Mouse (Mus musculus) kidney, postnatal 0 days (tissue): ENCODE measurements around the gene Ramac. TPM values are rescaled to one million over a fixed set of nuclear protein-coding genes. Genes with fewer than 3 reads are reported as not detected.

Experiments
- ATAC-seq: fragments of 200-750 bp; cut with Nextera tagmentation; replicated peaks from 2 replicates; pipeline ENCODE4 v1.8.0; 2017; ENCODE audit warnings: low read depth, moderate number of reproducible peaks, moderate TSS enrichment, moderate library complexity; ENCODE audit not compliant: low FRiP score
- DNase-seq: peaks from one replicate; pipeline ENCODE4 v3.0.0-alpha.2; 2016; ENCODE audit warnings: low spot score
- H3K27ac ChIP-seq: fragments of 300-500 bp; sonication (generic); 2 replicates; pipeline ENCODE4 v1.5.1; 2014; ENCODE audit warnings: mild to moderate bottlenecking
- H3K27me3 ChIP-seq: fragments of 300-500 bp; sonication (generic); 2 replicates; pipeline ENCODE4 v1.6.1; 2014; ENCODE audit warnings: low read length, mixed read lengths; ENCODE audit not compliant: insufficient read depth
- H3K36me3 ChIP-seq: fragments of 300-500 bp; sonication (generic); 2 replicates; pipeline ENCODE4 v1.6.1; 2014; ENCODE audit warnings: low read length, mixed read lengths; ENCODE audit not compliant: insufficient read depth
- H3K4me1 ChIP-seq: fragments of 300-500 bp; sonication (generic); replicated peaks from 2 replicates; pipeline ENCODE4 v1.6.1; 2014; ENCODE audit warnings: antibody characterized with exemption, low read length, mixed read lengths; ENCODE audit not compliant: insufficient read depth
- H3K4me2 ChIP-seq: fragments of 300-500 bp; sonication (generic); 2 replicates; pipeline ENCODE4 v1.6.1; 2014; ENCODE audit warnings: mild to moderate bottlenecking, low read length, moderate library complexity, mixed read lengths
- H3K4me3 ChIP-seq: fragments of 300-500 bp; sonication (generic); replicated peaks from 2 replicates; pipeline ENCODE4 v1.5.1; 2014; ENCODE audit warnings: low read depth, low read length
- H3K9ac ChIP-seq: fragments of 300-500 bp; sonication (generic); 2 replicates; pipeline ENCODE4 v1.6.1; 2014; ENCODE audit warnings: low read depth, low read length
- H3K9me3 ChIP-seq: fragments of 300-500 bp; sonication (generic); replicated peaks from 2 replicates; pipeline ENCODE4 v1.6.1; 2016; ENCODE audit warnings: low read length, inconsistent platforms, mixed read lengths
- CTCF ChIP-seq: IDR thresholded peaks from 2 replicates; pipeline ENCODE4 v1.5.1; 2016; ENCODE audit warnings: antibody characterized with exemption, low read depth, mild to moderate bottlenecking, moderate library complexity
- WGBS: fragments of 180-500 bp; shearing (Covaris S2); extraction: QIAGEN DNeasy Blood & Tissue Kit; methylation state at CpG from one replicate; pipeline ENCODE4 v1.1.7; 2014; 5-methylcytosine and 5-hydroxymethylcytosine counted together
- polyA plus RNA-seq: library from polyadenylated mRNA; unstranded; fragments of >200 nt; fragmentation: Nextera tagmentation; extraction: Ambion mirVana; gene quantifications from 2 replicates; pipeline ENCODE4 v1.2.1, GENCODE M21; 2015

The Ramac gene
- polyA plus RNA-seq, 1 experiment from 2014 or later: 175 TPM

- no peaks in the 10 kb centered on the region for H3K9me3 ChIP-seq
- DNase-seq (no peak), ATAC-seq (no peak)
- no peak overlapping the region for H3K4me2 ChIP-seq
- no peaks in the 10 kb centered on the region for H3K36me3 ChIP-seq
- no peaks in the 10 kb centered on the region for H3K27me3 ChIP-seq
- no peak overlapping the region for H3K27ac ChIP-seq
- no peak for TF ChIP-seq CTCF
- H3K4me3 ChIP-seq: no peak overlapping the region
- no peaks in the 10 kb centered on the region for H3K4me1 ChIP-seq
- H3K9ac ChIP-seq: no peak overlapping the region
- 62% methylated on average over 8 of the region's 8 CpGs for WGBS
Observed at GRCm38 (mm10) chr7:81738720-81739385, 23.9 kb upstream of the Ramac start.

DNA sequence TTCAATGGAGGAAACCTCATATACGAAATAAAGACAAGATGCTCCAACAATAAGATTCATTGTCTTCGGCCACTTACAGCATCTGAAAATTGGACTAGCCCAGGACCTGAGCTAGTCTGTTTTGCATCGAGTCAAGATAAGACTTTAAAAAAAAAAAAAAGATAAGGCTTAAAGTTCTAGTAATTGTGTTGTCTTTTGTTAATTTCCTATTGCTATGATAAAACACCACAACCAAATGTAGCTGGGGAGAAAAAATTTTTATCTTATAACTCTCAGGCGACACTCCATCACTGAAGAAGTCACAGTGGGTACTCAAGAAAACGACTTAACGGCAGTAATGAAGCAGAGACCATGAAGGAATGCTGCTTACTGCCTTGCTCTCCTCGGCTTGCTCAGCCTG is 22.7 kb upstream of the Ramac start:
- no peak overlapping the region for H3K4me2 ChIP-seq
- DNase-seq (no peak), ATAC-seq (no peak)
- no peaks in the 10 kb centered on the region for H3K4me1 ChIP-seq
- no peaks in the 10 kb centered on the region for H3K27me3 ChIP-seq
- no peaks in the 10 kb centered on the region for H3K36me3 ChIP-seq
- no peaks in the 10 kb centered on the region for H3K9me3 ChIP-seq
- 89% methylated on average over 7 of the region's 7 CpGs for WGBS
- H3K4me3 ChIP-seq: no peak overlapping the region
- H3K27ac ChIP-seq: no peak overlapping the region
- TF ChIP-seq CTCF: no peak
- no peak overlapping the region for H3K9ac ChIP-seq

GRCm38 (mm10) chr7:81744145-81744544 is 18.6 kb upstream of the Ramac start:
- peak; percentile 69 for TF ChIP-seq CTCF
- no peak overlapping the region for H3K27ac ChIP-seq
- DNase-seq (peak; percentile 40), ATAC-seq (no peak)
- H3K27me3 ChIP-seq: no peaks in the 10 kb centered on the region
- WGBS: 60% methylated on average over 4 of the region's 4 CpGs
- no peaks in the 10 kb centered on the region for H3K36me3 ChIP-seq
- no peak overlapping the region for H3K4me3 ChIP-seq
- no peaks in the 10 kb centered on the region for H3K4me1 ChIP-seq
- H3K9me3 ChIP-seq: no peaks in the 10 kb centered on the region
- no peak overlapping the region for H3K4me2 ChIP-seq
- no peak overlapping the region for H3K9ac ChIP-seq

DNA sequence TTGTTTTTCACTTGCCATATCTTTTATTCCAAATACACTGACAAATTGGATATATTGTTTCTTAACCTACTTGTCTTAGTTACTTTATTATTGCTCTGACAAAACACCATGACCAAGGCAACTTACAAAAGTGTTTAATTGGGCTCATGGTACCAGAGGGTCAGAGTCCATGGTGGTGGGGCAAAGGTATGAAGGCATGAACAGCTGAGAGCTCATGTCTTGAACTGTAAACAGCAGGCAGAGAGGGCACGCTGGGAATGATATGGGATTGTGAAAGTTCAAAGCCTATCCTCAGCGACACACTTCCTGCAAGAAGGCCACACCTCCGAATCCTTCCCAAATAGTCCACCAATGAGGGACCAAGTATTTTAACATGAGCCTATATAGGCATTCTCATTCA is 14.8 kb upstream of the Ramac start:
- Histone ChIP-seq H3K4me2 (no peak overlapping the region), H3K36me3 (no peaks in the 10 kb centered on the region), H3K9ac (no peak overlapping the region), H3K9me3 (no peaks in the 10 kb centered on the region), H3K4me1 (no peaks in the 10 kb centered on the region), H3K4me3 (no peak overlapping the region), H3K27ac (no peak overlapping the region), H3K27me3 (no peaks in the 10 kb centered on the region)
- WGBS: 77% methylated on average over 3 of the region's 3 CpGs
- no peak for TF ChIP-seq CTCF
- no peak for ATAC-seq
- DNase-seq: no peak

- no peaks in the 10 kb centered on the region for H3K27me3 ChIP-seq
- no peaks in the 10 kb centered on the region for H3K9me3 ChIP-seq
- H3K4me2 ChIP-seq: peak overlapping the region; percentile 92
- H3K36me3 ChIP-seq: no peaks in the 10 kb centered on the region
- peak overlapping the region; percentile 89 for H3K4me3 ChIP-seq
- peak; percentile 48 for TF ChIP-seq CTCF
- peak overlapping the region; percentile 91 for H3K9ac ChIP-seq
- DNase-seq: peak; percentile 37
- WGBS: 2% methylated on average over 55 of the region's 60 CpGs
- 0 out of 2 replicates have a peak, but pooled peaks cover 7% of the 10 kb centered on the region for H3K4me1 ChIP-seq
- peak; percentile 85 for ATAC-seq
- H3K27ac ChIP-seq: peak overlapping the region; percentile 92
Observed at GRCm38 (mm10) chr7:81763110-81763845, 553 bp downstream of the Ramac start.

- ATAC-seq (no peak), DNase-seq (no peak)
- no peak overlapping the region for H3K27ac ChIP-seq
- H3K4me1 ChIP-seq: no peaks in the 10 kb centered on the region
- H3K4me3 ChIP-seq: no peak overlapping the region
- TF ChIP-seq CTCF: no peak
- H3K36me3 ChIP-seq: no peaks in the 10 kb centered on the region
- H3K9ac ChIP-seq: no peak overlapping the region
- WGBS: 79% methylated on average over 10 of the region's 10 CpGs
- H3K27me3 ChIP-seq: no peaks in the 10 kb centered on the region
- H3K4me2 ChIP-seq: no peak overlapping the region
- H3K9me3 ChIP-seq: no peaks in the 10 kb centered on the region
Observed at GRCm38 (mm10) chr7:81772786-81773539, 10.2 kb downstream of the Ramac start.
